Mouse (Mus musculus): ENCODE measurements around the gene P2ry4.

- TF ChIP-seq CTCF (IDR thresholded peaks at IDR 0.05; ENCODE audit: control insufficient read depth, insufficient read depth, insufficient read length) (no peak), MYOD1 (IDR thresholded peaks at IDR 0.05; ENCODE audit: control insufficient read depth, insufficient read length, low read depth) (no peak), FOSL1 (IDR thresholded peaks at IDR 0.05; ENCODE audit: insufficient read depth, low read length, poor library complexity, severe bottlenecking) (no peak), USF1 (IDR thresholded peaks at IDR 0.05; ENCODE audit: low read depth) (no peak), MAX (IDR thresholded peaks at IDR 0.05) (no peak)
Measured at GRCm38 (mm10) chrX:100605314-100605713, 10.6 kb upstream of the P2ry4 start, which contains the start of gene Arr3.

All from C2C12 (cell line).